Comparison of ENCODE assay signal across 19 mouse cellular contexts in genomic region chr13:59943020-59943419, GRCm38 (mm10).
"Had no signal": no experiment of that assay in that cellular context is flagged by ENCODE, and none has a peak within 500 bp of the region (broad histone marks: within the 10 kb centered on the region; RNA-seq: fewer than 3 reads in every experiment).

No protein-coding gene starts in this region.

- H3K9ac ChIP-seq: intestine, embryonic 15.5 days; limb, embryonic 12.5 days; limb, embryonic 15.5 days; liver, embryonic 14.5 days; liver, postnatal 0 days; lung, embryonic 14.5 days; midbrain, embryonic 12.5 days; midbrain, embryonic 15.5 days; neural tube, embryonic 13.5 days had no signal

- H3K27me3 ChIP-seq: limb, embryonic 12.5 days; limb, embryonic 15.5 days had no signal

- DNase-seq: layer of hippocampus, postnatal 36 days; left cerebral cortex, postnatal 4 days; liver, postnatal 0 days; lung, embryonic 14.5 days; retina, postnatal 1 day; right cerebral cortex, postnatal 25 days; thymus, adult 18-20 months; thymus, postnatal 36 days had no signal

- H3K4me2 ChIP-seq: intestine, embryonic 15.5 days; limb, embryonic 12.5 days; limb, embryonic 15.5 days; liver, embryonic 11.5 days; lung, embryonic 14.5 days; midbrain, embryonic 12.5 days; midbrain, embryonic 15.5 days; neural tube, embryonic 13.5 days had no signal

- H3K4me3 ChIP-seq: intestine, embryonic 15.5 days; left cerebral cortex, adult 2 months; limb, embryonic 12.5 days; limb, embryonic 15.5 days; midbrain, embryonic 12.5 days; midbrain, embryonic 15.5 days; neural tube, embryonic 13.5 days had no signal

- H3K9me3 ChIP-seq: intestine, embryonic 15.5 days; limb, embryonic 12.5 days; limb, embryonic 15.5 days; midbrain, embryonic 12.5 days; midbrain, embryonic 15.5 days; neural tube, embryonic 13.5 days had no signal

- H3K4me1 ChIP-seq: intestine, embryonic 15.5 days had no signal

- H3K36me3 ChIP-seq: intestine, embryonic 15.5 days; limb, embryonic 12.5 days; limb, embryonic 15.5 days; midbrain, embryonic 12.5 days; midbrain, embryonic 15.5 days; neural tube, embryonic 13.5 days had no signal

- ATAC-seq: intestine, embryonic 15.5 days; liver, postnatal 0 days; lung, postnatal 0 days; midbrain, embryonic 15.5 days had no signal

- H3K27ac ChIP-seq: intestine, embryonic 15.5 days; left cerebral cortex, adult 2 months; limb, embryonic 12.5 days; limb, embryonic 15.5 days; liver, embryonic 14.5 days; macrophage; midbrain, embryonic 12.5 days; midbrain, embryonic 15.5 days; neural tube, embryonic 13.5 days had no signal
